Mouse (Mus musculus): ENCODE measurements at regions not wholly inside any gene's neighbourhood (a gene's known extent, or its start where the extent isn't known, plus 50 kb on each side); places are given as distances from the start of the nearest gene placed in this dataset.

DNA sequence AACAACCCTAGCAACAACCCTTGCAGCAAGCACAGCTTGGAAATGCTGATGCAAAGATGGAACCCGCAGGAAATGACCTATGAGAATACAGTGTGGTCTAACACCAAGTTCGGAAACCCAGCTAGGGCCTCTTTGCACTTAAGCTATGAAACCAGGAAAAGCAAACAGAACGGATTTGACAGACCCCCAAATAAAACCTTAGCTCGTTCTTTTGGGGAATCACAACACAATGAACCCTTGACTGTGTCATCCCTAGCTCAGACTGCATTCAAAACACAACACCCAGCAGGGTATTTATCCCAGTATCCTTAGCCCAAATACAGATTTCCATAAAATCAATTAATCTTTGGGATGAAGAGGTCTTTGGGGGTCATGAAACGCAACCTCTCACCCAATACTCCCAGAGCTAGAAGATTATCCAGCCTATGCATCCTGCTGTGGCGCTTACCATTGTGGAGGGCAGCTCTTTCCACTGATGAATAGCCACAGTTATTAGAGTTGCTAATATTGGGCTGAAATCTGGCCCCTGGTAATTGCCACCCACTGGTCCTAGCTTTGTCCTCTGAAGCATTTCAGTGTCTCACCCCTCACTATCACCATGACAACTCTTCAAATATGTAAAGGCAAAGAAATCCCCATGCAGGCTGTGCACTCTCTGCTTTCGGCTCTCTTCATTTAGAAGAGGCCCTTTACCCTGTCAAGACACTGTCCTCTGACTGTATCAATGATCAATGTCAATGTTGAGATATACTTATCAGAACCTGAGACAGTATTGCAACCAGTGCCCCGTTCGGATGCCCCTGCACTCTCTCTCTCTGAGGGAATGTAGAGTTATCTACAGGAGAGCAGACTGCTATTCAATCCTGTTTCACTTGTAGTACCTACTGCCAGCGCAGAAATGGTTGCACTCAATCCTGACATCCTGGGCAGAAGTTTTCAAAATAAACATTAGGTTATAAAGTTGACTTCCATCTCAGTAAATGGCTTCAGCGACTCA, 277.7 kb downstream of the Ube2cbp start:
- peaks cover 13% of the 10 kb centered on the region for H3K4me1 ChIP-seq
- no peaks in the 10 kb centered on the region for H3K36me3 ChIP-seq
- H3K4me3 ChIP-seq = no peak overlapping the region
- ATAC-seq (ENCODE audit: low FRiP score) = peak; percentile 82
- H3K9ac ChIP-seq = no peak overlapping the region
- H3K27ac ChIP-seq = no peak overlapping the region
- no peaks in the 10 kb centered on the region for H3K27me3 ChIP-seq
- no peak overlapping the region for H3K4me2 ChIP-seq (replicated peaks)
- H3K9me3 ChIP-seq (replicated peaks) = no peaks in the 10 kb centered on the region
- WGBS = 37% methylated on average over 11 of the region's 11 CpGs

DNA sequence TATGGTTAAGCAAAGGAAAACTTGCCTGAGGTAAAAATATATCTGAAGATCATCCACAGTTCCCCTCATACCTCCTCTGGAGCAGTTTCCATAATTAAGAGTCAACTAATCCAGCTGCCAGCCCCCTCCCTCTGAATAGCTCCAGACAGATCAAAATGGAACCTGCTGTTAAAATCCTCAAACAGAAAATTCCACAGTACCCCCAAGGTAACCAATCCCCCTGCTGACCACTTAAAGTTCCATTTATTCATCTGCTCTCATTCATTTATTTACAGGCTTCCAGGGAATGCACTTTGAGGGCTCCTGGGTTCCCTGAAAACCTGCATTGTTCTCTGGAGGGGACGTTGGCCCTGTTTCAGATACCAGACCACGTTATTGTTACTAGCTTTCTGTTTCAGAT, 275.9 kb downstream of the Ube2cbp start:
- Histone ChIP-seq H3K9ac (no peak overlapping the region), H3K36me3 (no peaks in the 10 kb centered on the region), H3K9me3 (replicated peaks) (no peaks in the 10 kb centered on the region), H3K4me2 (replicated peaks) (no peak overlapping the region), H3K27me3 (no peaks in the 10 kb centered on the region), H3K4me3 (no peak overlapping the region), H3K4me1 (peaks cover 13% of the 10 kb centered on the region), H3K27ac (no peak overlapping the region)
- 10% methylated on average over 2 of the region's 2 CpGs for WGBS
- no peak for ATAC-seq (ENCODE audit: low FRiP score)

DNA sequence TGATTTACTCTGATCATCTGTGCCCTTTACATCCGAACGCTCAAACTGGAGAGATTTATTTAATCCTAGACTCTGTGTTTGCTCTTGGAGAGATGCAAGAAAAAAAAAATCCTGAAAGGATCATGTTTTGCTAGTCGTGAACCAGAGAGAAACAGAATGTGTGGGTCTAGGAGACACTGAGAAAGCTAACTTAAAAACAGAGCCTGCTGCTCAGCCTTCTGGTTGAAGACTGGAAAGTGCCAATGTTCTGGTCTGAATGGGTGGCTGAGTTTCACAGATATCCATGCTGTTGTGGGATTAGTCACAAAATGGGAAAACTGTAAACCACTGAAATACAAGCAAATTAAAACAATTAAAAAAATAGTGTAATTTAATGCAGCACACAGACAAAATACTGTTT, 259.7 kb downstream of the Ube2cbp start:
- H3K4me3 ChIP-seq = no peak overlapping the region
- WGBS = 73% methylated on average over 3 of the region's 3 CpGs
- H3K27me3 ChIP-seq = no peaks in the 10 kb centered on the region
- H3K4me2 ChIP-seq (replicated peaks) = no peak overlapping the region
- no peak overlapping the region for H3K27ac ChIP-seq
- H3K36me3 ChIP-seq = no peaks in the 10 kb centered on the region
- no peaks in the 10 kb centered on the region for H3K9me3 ChIP-seq (replicated peaks)
- no peak for ATAC-seq (ENCODE audit: low FRiP score)
- H3K9ac ChIP-seq = no peak overlapping the region
- no peaks in the 10 kb centered on the region for H3K4me1 ChIP-seq

DNA sequence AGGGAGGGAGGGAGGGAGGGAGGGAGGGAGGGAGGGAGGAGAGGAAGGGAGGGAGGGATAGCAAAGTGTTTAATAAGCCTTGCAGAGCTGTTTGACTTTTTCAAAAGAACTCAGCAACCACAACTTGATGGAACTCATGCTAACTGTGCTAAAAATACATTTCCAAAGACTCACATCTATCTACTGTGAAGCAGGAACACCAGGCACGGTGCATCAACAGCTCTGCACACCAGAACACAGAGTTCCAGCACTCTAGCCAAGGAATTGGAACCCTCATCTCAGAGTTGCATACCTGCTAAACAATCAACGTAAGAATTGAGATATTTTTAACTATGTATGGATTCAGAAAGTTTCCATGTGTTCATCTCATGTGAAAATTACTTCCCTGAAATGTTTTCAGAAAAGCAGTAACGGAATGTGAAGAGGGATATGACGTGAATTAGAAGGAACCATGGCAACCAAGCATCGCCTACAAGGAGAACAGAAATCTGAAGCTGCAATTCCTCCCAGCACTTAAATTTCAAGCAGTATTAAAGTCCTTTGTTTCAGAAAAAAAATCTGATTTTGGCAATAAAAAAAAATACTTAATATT, 256.3 kb downstream of the Ube2cbp start:
- Histone ChIP-seq H3K9me3 (replicated peaks) (no peaks in the 10 kb centered on the region), H3K4me1 (no peaks in the 10 kb centered on the region), H3K4me2 (replicated peaks) (no peak overlapping the region), H3K9ac (no peak overlapping the region), H3K27me3 (no peaks in the 10 kb centered on the region), H3K27ac (no peak overlapping the region), H3K36me3 (no peaks in the 10 kb centered on the region), H3K4me3 (no peak overlapping the region)
- no peak for ATAC-seq (ENCODE audit: low FRiP score)
- WGBS = 87% methylated on average over 5 of the region's 5 CpGs

DNA sequence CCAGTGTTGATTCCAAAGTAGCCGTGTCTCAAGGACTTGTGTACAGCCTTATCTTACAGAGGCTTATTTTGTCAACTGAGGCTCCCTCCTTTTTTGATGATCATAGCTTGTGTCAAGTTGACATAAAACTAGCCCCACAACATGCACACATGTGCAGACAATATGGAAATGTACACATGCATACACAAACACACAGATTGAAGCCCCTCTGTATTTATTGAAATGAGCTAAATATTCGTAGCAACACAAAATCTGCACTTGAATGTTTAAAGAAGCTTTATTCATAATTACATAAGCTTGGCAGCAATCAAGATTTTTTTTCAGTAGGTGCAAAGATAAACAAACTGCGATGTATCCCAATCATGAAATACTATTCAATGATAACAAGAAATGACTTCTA, 253.5 kb downstream of the Ube2cbp start:
- no peaks in the 10 kb centered on the region for H3K4me1 ChIP-seq
- H3K27me3 ChIP-seq = no peaks in the 10 kb centered on the region

DNA sequence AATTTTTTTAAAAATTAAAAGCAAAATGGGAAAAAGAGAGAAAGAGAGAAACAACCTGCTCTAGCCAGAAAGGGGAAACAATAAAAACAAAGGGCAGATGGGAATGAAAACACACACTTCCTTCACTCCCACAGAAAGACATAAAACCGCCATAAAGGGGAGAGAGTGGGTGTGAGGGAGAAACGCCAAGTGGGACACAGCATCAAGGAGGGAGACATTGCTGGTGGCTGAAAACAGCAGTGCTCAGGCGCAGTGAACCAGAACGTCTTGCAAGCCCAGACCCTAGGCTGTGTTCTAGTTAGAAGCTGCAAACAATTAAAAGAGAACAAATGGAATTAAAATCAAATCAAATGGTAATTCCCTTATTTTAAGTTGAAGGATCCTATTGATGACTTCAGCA, 245.1 kb downstream of the Ube2cbp start:
- Histone ChIP-seq H3K9me3 (replicated peaks) (peaks cover 5% of the 10 kb centered on the region; the same call in 1 of the 2 replicates), H3K9ac (no peak overlapping the region), H3K36me3 (no peaks in the 10 kb centered on the region), H3K4me3 (no peak overlapping the region), H3K27me3 (no peaks in the 10 kb centered on the region), H3K4me2 (replicated peaks) (no peak overlapping the region), H3K4me1 (peaks cover 4% of the 10 kb centered on the region), H3K27ac (no peak overlapping the region)
- 85% methylated on average over 4 of the region's 4 CpGs for WGBS
- no peak for ATAC-seq (ENCODE audit: low FRiP score)

More for the DNA sequence above, 253.5 kb downstream of the Ube2cbp start:
- Histone ChIP-seq H3K27ac (no peak overlapping the region), H3K9ac (no peak overlapping the region), H3K4me2 (replicated peaks) (no peak overlapping the region), H3K36me3 (no peaks in the 10 kb centered on the region), H3K4me3 (no peak overlapping the region), H3K9me3 (replicated peaks) (peaks cover 4% of the 10 kb centered on the region; the same call in 1 of the 2 replicates)
- no peak for ATAC-seq (ENCODE audit: low FRiP score)
- WGBS = 88% methylated on average over 3 of the region's 3 CpGs

DNA sequence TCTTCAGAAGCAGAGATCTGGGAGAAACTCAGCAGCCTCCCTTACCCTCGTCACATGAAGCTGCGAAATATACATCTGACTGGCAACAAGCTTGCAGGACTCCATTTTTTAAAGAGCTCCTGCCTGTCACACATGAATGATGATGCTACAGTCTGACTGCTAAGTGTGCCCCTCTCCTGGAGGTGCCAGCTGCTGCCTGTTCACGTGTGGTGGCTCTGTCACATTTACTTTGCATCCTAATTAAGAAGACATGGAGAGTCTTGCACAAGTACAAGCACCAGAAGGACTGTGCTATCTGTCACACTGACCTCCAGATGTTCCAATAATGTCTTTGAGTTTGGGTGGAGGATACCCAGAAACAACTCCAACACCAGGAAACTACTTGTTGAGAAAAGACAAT, 240.2 kb downstream of the Ube2cbp start:
- no peaks in the 10 kb centered on the region for H3K36me3 ChIP-seq
- H3K27ac ChIP-seq = no peak overlapping the region
- H3K9ac ChIP-seq = no peak overlapping the region
- H3K27me3 ChIP-seq = no peaks in the 10 kb centered on the region
- peak; percentile 58; the same call in 1 of the 2 replicates for ATAC-seq (ENCODE audit: low FRiP score)
- WGBS = 54% methylated on average over 3 of the region's 3 CpGs
- peaks cover 4% of the 10 kb centered on the region for H3K4me1 ChIP-seq
- no peak overlapping the region for H3K4me2 ChIP-seq (replicated peaks)
- H3K4me3 ChIP-seq = no peak overlapping the region
- no peaks in the 10 kb centered on the region for H3K9me3 ChIP-seq (replicated peaks)

DNA sequence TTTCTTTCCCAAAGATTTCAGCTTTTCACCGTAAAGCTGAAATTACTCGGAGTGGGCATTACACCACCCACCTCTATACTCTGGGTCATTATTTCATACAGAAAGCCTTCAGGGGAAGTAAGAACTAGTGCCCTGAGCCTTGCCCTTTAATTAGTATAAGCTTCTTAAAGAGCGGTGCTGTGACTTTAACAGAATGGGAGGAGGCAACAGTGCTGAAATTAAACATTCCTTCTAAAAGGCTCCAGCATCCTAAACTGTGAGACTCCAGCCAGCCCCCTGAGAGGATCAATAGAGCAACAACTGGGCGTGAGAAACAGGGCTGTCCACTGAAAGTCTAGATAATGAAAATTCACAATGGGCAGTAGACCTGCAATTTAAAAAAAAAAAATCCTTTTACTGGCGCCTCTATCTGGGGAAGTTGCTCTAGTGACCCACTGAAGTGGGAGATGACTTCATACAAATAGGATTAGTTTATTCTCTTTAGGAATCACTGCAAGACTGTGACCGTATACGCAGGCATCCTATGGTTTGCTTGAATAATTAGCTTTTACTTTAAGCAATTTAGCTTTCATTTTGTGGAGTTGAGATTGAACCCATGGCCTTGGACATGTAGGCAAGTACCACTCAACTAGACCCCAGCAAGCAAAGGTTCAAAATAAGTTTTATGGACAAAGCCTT, 233.9 kb downstream of the Ube2cbp start:
- Histone ChIP-seq H3K27me3 (no peaks in the 10 kb centered on the region), H3K9ac (no peak overlapping the region), H3K4me2 (replicated peaks) (no peak overlapping the region), H3K27ac (no peak overlapping the region), H3K36me3 (no peaks in the 10 kb centered on the region), H3K9me3 (replicated peaks) (no peaks in the 10 kb centered on the region), H3K4me3 (no peak overlapping the region), H3K4me1 (0 out of 2 replicates have a peak, but pooled peaks cover 4% of the 10 kb centered on the region)
- WGBS = 30% methylated on average over 7 of the region's 7 CpGs
- ATAC-seq (ENCODE audit: low FRiP score) = no peak

DNA sequence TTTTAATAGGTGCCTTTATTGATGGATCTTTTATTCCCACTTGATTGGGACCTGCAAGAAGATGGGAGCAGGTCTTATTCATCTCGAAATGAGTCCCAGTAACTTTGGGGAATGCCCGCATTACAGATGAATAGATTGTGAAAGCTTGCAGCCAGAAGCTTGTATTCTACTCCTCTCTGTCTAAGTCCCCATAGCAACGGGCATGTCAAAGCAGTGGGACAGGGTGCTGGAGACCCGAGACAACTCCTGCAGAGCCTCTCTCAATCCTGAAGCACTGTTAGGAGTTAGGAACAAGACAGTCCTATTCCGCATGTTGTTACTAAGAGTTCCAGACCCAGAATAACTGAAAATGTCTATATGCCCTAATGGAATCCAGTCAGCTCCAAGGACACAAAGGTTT, 233.1 kb downstream of the Ube2cbp start:
- Histone ChIP-seq H3K4me2 (replicated peaks) (no peak overlapping the region), H3K27me3 (no peaks in the 10 kb centered on the region), H3K36me3 (no peaks in the 10 kb centered on the region), H3K9me3 (replicated peaks) (no peaks in the 10 kb centered on the region; the same call in 1 of the 2 replicates), H3K27ac (no peak overlapping the region), H3K4me1 (0 out of 2 replicates have a peak, but pooled peaks cover 4% of the 10 kb centered on the region), H3K9ac (no peak overlapping the region), H3K4me3 (no peak overlapping the region)
- WGBS = 44% methylated on average over 5 of the region's 5 CpGs
- ATAC-seq (ENCODE audit: low FRiP score) = peak; percentile 55

DNA sequence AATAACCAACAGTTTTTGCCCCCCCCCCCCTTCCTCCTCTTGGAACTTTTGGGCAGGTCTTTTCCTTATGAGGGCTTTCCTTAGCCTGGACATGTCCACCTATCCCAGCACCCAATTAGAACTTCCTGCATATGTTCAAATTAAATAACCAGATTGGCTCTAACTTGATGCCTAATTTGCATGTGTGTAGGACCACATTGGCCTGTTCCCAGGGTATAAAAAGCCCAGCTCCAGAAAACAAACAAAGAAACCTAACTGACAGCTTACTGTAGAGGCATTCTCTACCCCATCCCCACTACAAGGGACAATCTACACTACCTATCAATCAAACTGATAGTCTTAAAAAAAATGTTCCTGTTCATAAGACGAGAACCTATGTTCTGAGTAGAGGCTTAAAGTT, 232.6 kb downstream of the Ube2cbp start:
- Histone ChIP-seq H3K4me1 (0 out of 2 replicates have a peak, but pooled peaks cover 4% of the 10 kb centered on the region), H3K4me2 (replicated peaks) (no peak overlapping the region), H3K27me3 (no peaks in the 10 kb centered on the region), H3K4me3 (no peak overlapping the region), H3K27ac (no peak overlapping the region), H3K36me3 (no peaks in the 10 kb centered on the region), H3K9me3 (replicated peaks) (no peaks in the 10 kb centered on the region; the same call in 1 of the 2 replicates), H3K9ac (no peak overlapping the region)
- ATAC-seq (ENCODE audit: low FRiP score) = peak; percentile 82
- 53% methylated on average over 1 of the region's 1 CpGs for WGBS

DNA sequence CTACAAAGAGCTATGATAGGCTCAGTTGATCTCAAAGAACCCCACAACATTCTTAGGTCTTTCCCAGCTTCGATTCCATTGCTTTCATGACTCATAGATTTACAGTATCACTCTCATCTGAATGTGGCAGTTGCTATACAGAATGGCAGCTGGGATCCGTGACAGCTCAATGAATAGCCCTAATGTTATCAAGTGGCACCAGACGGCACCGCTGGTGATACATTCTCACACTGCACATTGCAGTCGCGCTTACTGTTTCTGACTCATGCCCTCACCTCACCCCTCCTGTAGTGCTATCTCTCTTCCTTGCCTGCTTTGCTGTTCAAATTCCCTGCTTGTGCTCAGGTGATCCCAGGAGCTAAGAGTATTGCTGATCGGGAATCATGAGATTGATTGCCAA, 231.0 kb downstream of the Ube2cbp start:
- Histone ChIP-seq H3K9ac (no peak overlapping the region), H3K4me1 (0 out of 2 replicates have a peak, but pooled peaks cover 4% of the 10 kb centered on the region), H3K4me2 (replicated peaks) (no peak overlapping the region), H3K27ac (no peak overlapping the region), H3K36me3 (no peaks in the 10 kb centered on the region), H3K9me3 (replicated peaks) (no peaks in the 10 kb centered on the region; the same call in 1 of the 2 replicates), H3K27me3 (no peaks in the 10 kb centered on the region), H3K4me3 (no peak overlapping the region)
- WGBS = 89% methylated on average over 7 of the region's 7 CpGs
- no peak for ATAC-seq (ENCODE audit: low FRiP score)

DNA sequence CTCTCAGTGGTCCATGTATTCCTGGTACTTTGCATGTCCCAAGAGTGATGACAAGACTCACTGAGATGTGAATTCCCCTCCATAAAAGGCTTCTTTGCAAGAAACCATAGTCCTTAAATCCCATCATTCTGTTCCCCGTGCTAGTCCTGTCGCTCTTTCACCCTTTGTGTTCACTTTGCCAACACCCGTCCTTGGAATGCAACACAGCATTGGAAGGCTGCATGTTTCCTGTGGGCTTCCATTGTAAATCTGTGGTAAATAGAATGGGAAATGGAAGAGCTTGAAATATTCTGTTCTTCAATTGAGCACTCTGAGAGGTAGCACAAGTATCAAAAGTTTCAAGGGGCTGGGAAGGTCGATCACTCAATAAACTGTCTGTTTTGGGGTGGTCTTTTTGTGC, 226.1 kb downstream of the Ube2cbp start:
- ATAC-seq (ENCODE audit: low FRiP score) = no peak
- Histone ChIP-seq H3K27ac (no peak overlapping the region), H3K4me2 (replicated peaks) (no peak overlapping the region), H3K36me3 (no peaks in the 10 kb centered on the region), H3K27me3 (no peaks in the 10 kb centered on the region), H3K4me1 (no peaks in the 10 kb centered on the region), H3K9ac (no peak overlapping the region), H3K4me3 (no peak overlapping the region), H3K9me3 (replicated peaks) (no peaks in the 10 kb centered on the region; the same call in 1 of the 2 replicates)
- 77% methylated on average over 4 of the region's 4 CpGs for WGBS
